Mouse (Mus musculus): Measurements from ENCODE around the gene Plac8. TPM values are rescaled to one million over a fixed set of nuclear protein-coding genes. Genes with fewer than 3 reads are reported as not detected.
A peak's percentile ranks its signal among the peaks of the same experiment; 100 is the strongest.

The Plac8 gene
- total and polyA plus RNA-seq, 3 experiments = 4.9 to 10.6 TPM; not detected in 1

DNA sequence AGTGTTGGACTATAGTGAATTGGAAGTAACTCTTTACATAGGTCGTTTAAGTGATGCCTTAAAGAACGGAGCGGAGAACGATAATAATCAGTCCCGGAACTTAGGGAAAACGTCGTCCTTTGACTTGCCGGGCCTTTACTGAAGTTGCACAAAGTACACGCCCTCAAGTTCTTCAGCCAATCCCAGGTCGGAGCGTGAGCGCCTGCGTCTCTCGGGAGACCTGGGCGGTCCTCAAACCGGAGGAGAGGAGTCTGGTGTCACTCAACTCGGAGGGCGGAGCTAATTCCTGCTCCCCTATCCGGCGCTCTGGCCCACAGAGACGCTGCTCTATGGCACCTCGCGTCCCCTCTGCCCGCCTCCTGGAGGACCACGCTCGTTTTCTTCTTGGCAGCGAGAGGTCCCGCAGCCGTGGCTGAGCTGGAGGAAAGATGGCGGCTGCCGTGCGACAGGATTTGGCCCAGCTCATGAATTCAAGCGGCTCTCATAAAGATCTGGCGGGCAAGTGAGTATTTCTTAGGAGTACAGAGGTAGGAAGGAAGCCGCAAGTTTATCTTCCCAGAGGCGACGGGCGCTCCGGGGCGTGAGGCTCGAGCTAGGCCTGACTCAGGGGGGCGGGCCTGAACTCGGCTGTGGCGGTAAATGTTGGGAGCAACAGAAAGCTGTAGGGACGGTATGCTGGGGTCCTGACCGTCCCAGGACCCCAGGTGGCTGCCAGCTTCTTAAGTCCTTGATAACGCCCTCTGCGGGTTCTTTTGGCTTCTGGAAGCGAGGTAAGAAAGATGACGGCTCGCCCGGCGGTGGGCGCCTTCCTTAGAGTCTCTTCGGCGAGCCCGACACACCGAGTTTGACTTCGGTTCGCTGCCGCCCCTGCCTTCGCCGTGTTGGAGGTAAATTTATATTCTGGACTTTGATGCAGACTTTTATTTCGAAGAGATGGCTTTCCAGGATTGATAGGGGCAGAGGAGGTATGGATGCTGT, 53.7 kb downstream of the Plac8 start, which contains the start of gene Cops4:
Gene Cops4, plus strand, starts transcription at position 261 of the 978 bp plus-strand sequence.
- H3K4me1 ChIP-seq (ENCODE audit: control insufficient read depth in 1 of 2, insufficient read depth in 2 of 2, low read length in 2 of 2) = peaks cover 6 to 15% of the 10 kb centered on the region in 2 experiments
- TF ChIP-seq GATA1 (IDR thresholded peaks at IDR 0.05; ENCODE audit: low read depth, low read length) (peak; percentile 98), POLR2A (IDR thresholded peaks at IDR 0.05; ENCODE audit: control insufficient read depth in 1 of 2, insufficient read depth in 1 of 2, low read depth in 1 of 2, low read length in 2 of 2, poor library complexity in 1 of 2) (peak; percentile 61 to 74; a peak in 3 of 4 replicates), POLR2AphosphoS2 (IDR thresholded peaks at IDR 0.05; ENCODE audit: low read length) (peak; percentile 53; the same call in 1 of the 2 replicates), BHLHE40 (IDR thresholded peaks at IDR 0.05; ENCODE audit: borderline replicate concordance, low read depth, low read length) (no peak), RCOR1 (IDR thresholded peaks at IDR 0.05; ENCODE audit: low read depth, low read length) (no peak), NELFE (IDR thresholded peaks at IDR 0.05; ENCODE audit: low read depth, low read length) (peak; percentile 77), CTCF (IDR thresholded peaks at IDR 0.05 in 2 of 3, conservative IDR thresholded peaks at IDR 0.05 in 1 of 3; ENCODE audit: control insufficient read depth in 1 of 3, insufficient read depth in 1 of 3, low read depth in 2 of 3, low read length in 3 of 3, poor library complexity in 1 of 3, severe bottlenecking in 1 of 3) (no peak), HCFC1 (IDR thresholded peaks at IDR 0.05; ENCODE audit: low read depth, low read length) (peak; percentile 92), MXI1 (IDR thresholded peaks at IDR 0.05; ENCODE audit: low read depth, low read length) (peak; percentile 78), MEF2A (IDR thresholded peaks at IDR 0.05; ENCODE audit: extremely low read depth, insufficient replicate concordance, low read depth, low read length, poor library complexity, severe bottlenecking) (0 out of 2 replicates have a peak, but pooled peaks have one; percentile 2), JUND (IDR thresholded peaks at IDR 0.05; ENCODE audit: low read depth, low read length) (no peak; the same call in 1 of the 2 replicates), ZKSCAN1 (IDR thresholded peaks at IDR 0.05; ENCODE audit: low read depth, low read length) (no peak), MAZ (IDR thresholded peaks at IDR 0.05; ENCODE audit: low read depth, low read length) (0 out of 2 replicates have a peak, but pooled peaks have one; percentile 62), USF1 (IDR thresholded peaks at IDR 0.05; ENCODE audit: low read depth, low read length) (peak; percentile 38), TBP (IDR thresholded peaks at IDR 0.05; ENCODE audit: low read depth, low read length) (peak; percentile 97), MAX (IDR thresholded peaks at IDR 0.05; ENCODE audit: low read length) (peak; percentile 83), MYB (IDR thresholded peaks at IDR 0.05; ENCODE audit: low read depth, low read length) (no peak), GABPA (IDR thresholded peaks at IDR 0.05; ENCODE audit: low read depth, low read length) (peak; percentile 86; the same call in 1 of the 2 replicates), TAL1 (IDR thresholded peaks at IDR 0.05; ENCODE audit: low read length) (no peak), MAFK (IDR thresholded peaks at IDR 0.05; ENCODE audit: borderline replicate concordance, low read depth, low read length) (no peak), UBTF (IDR thresholded peaks at IDR 0.05; ENCODE audit: borderline replicate concordance, insufficient read depth, low read depth, low read length) (0 out of 2 replicates have a peak, but pooled peaks have one; percentile 6), EP300 (IDR thresholded peaks at IDR 0.05; ENCODE audit: low read depth in 1 of 2, low read length in 2 of 2) (peak in 1 of 2 experiments; percentile 37; a peak in 1 of 4 replicates), POLR2AphosphoS5 (IDR thresholded peaks at IDR 0.05; ENCODE audit: borderline replicate concordance, low read depth, low read length) (no peak), ZC3H11A (IDR thresholded peaks at IDR 0.05; ENCODE audit: low read depth, low read length) (no peak), KAT2A (conservative IDR thresholded peaks at IDR 0.05; ENCODE audit: low read depth, low read length) (peak; percentile 78), TCF12 (IDR thresholded peaks at IDR 0.05; ENCODE audit: low read depth, low read length) (peak; percentile 88), NRF1 (IDR thresholded peaks at IDR 0.05; ENCODE audit: insufficient read depth, low read depth, low read length, poor library complexity, severe bottlenecking) (peak; percentile 64), CHD2 (IDR thresholded peaks at IDR 0.05; ENCODE audit: low read length) (peak; percentile 65), ZMIZ1 (IDR thresholded peaks at IDR 0.05; ENCODE audit: low read depth, low read length) (peak; percentile 48; the same call in 1 of the 2 replicates), ZNF384 (IDR thresholded peaks at IDR 0.05; ENCODE audit: low read depth, low read length) (no peak), SMC3 (IDR thresholded peaks at IDR 0.05; ENCODE audit: low read depth, low read length) (no peak), RAD21 (IDR thresholded peaks at IDR 0.05; ENCODE audit: low read depth, low read length) (no peak), E2F4 (IDR thresholded peaks at IDR 0.05; ENCODE audit: borderline replicate concordance, low read depth, low read length) (no peak; the same call in 1 of the 2 replicates), USF2 (IDR thresholded peaks at IDR 0.05; ENCODE audit: borderline replicate concordance in 1 of 2, insufficient read depth in 1 of 2, low read depth in 1 of 2, low read length in 2 of 2) (no peak)

More for the DNA sequence above, 53.7 kb downstream of the Plac8 start, which contains the start of gene Cops4:
- Histone ChIP-seq H3K27me3 (ENCODE audit: control insufficient read depth in 1 of 2, insufficient read depth in 2 of 2, low read length in 2 of 2) (peaks cover 0 to 2% of the 10 kb centered on the region in 2 experiments; a peak in 1 of 4 replicates), H3K4me3 (ENCODE audit: control insufficient read depth in 1 of 2, insufficient read depth in 1 of 2, low read depth in 2 of 2, low read length in 2 of 2) (peak within 1 kb of the TSS; percentile 81 to 82), H3K27ac (ENCODE audit: control insufficient read depth, low read depth, low read length) (peak within 1 kb of the TSS; percentile 79), H3K9me3 (replicated peaks; ENCODE audit: insufficient read depth, low read length) (no peaks in the 10 kb centered on the region), H3K79me2 (ENCODE audit: control insufficient read depth, insufficient read depth, low read length, poor library complexity) (peaks cover 38% of the 10 kb centered on the region), H3K36me3 (ENCODE audit: control insufficient read depth in 1 of 2, insufficient read depth in 2 of 2, low read length in 2 of 2) (peaks cover 0 to 22% of the 10 kb centered on the region in 2 experiments; a peak in 3 of 4 replicates), H3K9ac (ENCODE audit: control insufficient read depth, low read depth, low read length, poor library complexity, severe bottlenecking) (peak within 1 kb of the TSS; percentile 89)
- peak; percentile 100 for DNase-seq (ENCODE audit: low read depth, low spot score)
